Mouse (Mus musculus): ENCODE data around the gene Gm8909. TPM values are rescaled to one million over a fixed set of nuclear protein-coding genes. Genes with fewer than 3 reads are reported as not detected.

Gene Gm8909
- polyA plus RNA-seq, 3 experiments from 2014 or later = 1.5 to 7.5 (median 4.7) TPM

Other genes starting within 250 kb of the Gm8909 start
- gene Abcf1, start 198.8 kb downstream of the Gm8909 start, polyA plus RNA-seq (2017; shearing (Covaris generic)) = 100 to 1,000 TPM; 113 to 143 (median 123) TPM
- gene Gnl1, start 188.7 kb downstream of the Gm8909 start, polyA plus RNA-seq (2017; shearing (Covaris generic)) = 1 to 10 TPM; 7.6 to 9.2 (median 8.8) TPM
- gene Prr3, start 188.3 kb downstream of the Gm8909 start, polyA plus RNA-seq (2017; shearing (Covaris generic)) = 10 to 100 TPM; 13.8 to 22.0 (median 19.8) TPM
- gene H2-T24, start 148.0 kb downstream of the Gm8909 start, polyA plus RNA-seq (2017; shearing (Covaris generic)) = 10 to 100 TPM; 26.0 to 35.7 (median 32.8) TPM
- 1,000 to 10,000 TPM in 1 of 3 experiments, 100 to 1,000 TPM in 2; 834 to 1,491 (median 990) TPM for gene H2-T23, start 135.7 kb downstream of the Gm8909 start, polyA plus RNA-seq (2017; shearing (Covaris generic))
- 100 to 1,000 TPM; 428 to 527 (median 477) TPM for gene H2-T22, start 125.8 kb downstream of the Gm8909 start, polyA plus RNA-seq (2017; shearing (Covaris generic))
- under 1 TPM in 2 of 3 experiments, not detected in 1; 0.33 to 0.87 TPM for gene Gm6034, start 125.6 kb downstream of the Gm8909 start, polyA plus RNA-seq (2017; shearing (Covaris generic))
- gene Gm11127, start 110.2 kb downstream of the Gm8909 start, polyA plus RNA-seq (2017; shearing (Covaris generic)) = under 1 TPM in 1 of 3 experiments, not detected in 2; 0.30 TPM
- gene Gm19684, start 46.9 kb downstream of the Gm8909 start, polyA plus RNA-seq (2017; shearing (Covaris generic)) = 1 to 10 TPM; 1.8 to 5.8 (median 2.4) TPM
- 1 to 10 TPM in 1 of 3 experiments, not detected in 2; 1.3 TPM for gene Gm7030, start 39.1 kb downstream of the Gm8909 start, polyA plus RNA-seq (2017; shearing (Covaris generic))
- gene H2-T3, start 21.8 kb upstream of the Gm8909 start, polyA plus RNA-seq (2017; shearing (Covaris generic)) = 1 to 10 TPM in 1 of 3 experiments, under 1 TPM in 1, not detected in 1; 0.67 to 6.8 TPM
- gene Rpp21, start 89.5 kb upstream of the Gm8909 start, polyA plus RNA-seq (2017; shearing (Covaris generic)) = 100 to 1,000 TPM; 147 to 196 (median 194) TPM
- gene Trim39, start 103.7 kb upstream of the Gm8909 start, polyA plus RNA-seq (2017; shearing (Covaris generic)) = 10 to 100 TPM; 10.1 to 20.8 (median 16.2) TPM
- not detected for gene H2-M10.2, start 118.0 kb upstream of the Gm8909 start, polyA plus RNA-seq (2017; shearing (Covaris generic))
- gene H2-M10.1, start 157.6 kb upstream of the Gm8909 start, polyA plus RNA-seq (2017; shearing (Covaris generic)) = not detected
- not detected for gene H2-M10.3, start 199.9 kb upstream of the Gm8909 start, polyA plus RNA-seq (2017; shearing (Covaris generic))